Mouse (Mus musculus) cerebellum, postnatal 10 days (tissue): ENCODE measurements around the gene Exoc2.

Experiments
- DNase-seq, 2 experiments: peaks; one replicate each; pipeline ENCODE4 v3.0.0; 2021; ENCODE audit warnings: mixed read lengths in 2 of 2

Exoc2 gene

DNA sequence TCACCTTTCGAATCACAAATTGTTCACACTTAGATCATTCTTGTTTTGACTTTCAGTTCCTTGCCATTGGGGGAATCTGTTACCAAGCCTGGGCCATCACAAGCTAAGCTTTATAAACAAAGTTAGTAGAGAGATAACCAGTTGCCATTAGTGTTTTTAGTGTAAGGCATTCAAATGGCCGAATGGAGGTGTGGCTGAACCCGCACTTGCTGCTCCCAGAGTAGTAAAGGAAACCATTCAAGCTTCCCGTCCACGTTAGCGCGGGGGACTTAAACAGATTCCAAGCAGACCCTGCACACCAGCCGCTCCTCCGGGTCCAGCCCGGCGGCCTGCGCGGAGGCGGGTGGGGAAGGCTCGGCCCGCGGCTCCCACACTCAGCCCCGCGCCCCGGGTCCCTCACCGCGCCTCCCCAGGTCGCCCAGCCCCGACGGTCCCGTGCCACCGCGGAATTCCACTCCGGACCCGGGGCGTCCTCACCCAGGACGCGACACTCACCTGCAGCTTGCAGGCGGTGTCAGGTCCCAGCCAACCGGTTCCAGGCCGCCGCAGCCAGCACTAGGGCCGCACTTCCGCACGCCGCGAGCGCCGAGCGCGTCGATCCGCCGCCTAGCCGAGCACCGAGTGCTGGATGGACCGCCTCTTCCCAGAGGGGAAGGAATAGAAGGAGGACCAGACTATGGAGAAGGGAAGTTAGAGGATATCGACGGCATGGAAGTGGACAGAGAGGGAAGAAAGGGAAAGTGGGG lies at the start of gene Exoc2, which contains the start of gene Gm5447:
Exoc2 (minus strand) TSS at position 593 of the 746 bp plus-strand sequence.
Gm5447 (plus strand) TSS at position 704 of the 746 bp plus-strand sequence.
- DNase-seq = peak; percentile 88 to 89

GRCm38 (mm10) chr13:31023664-31024063 lies 49.8 kb upstream of the Exoc2 start:
- no peak for DNase-seq

DNA sequence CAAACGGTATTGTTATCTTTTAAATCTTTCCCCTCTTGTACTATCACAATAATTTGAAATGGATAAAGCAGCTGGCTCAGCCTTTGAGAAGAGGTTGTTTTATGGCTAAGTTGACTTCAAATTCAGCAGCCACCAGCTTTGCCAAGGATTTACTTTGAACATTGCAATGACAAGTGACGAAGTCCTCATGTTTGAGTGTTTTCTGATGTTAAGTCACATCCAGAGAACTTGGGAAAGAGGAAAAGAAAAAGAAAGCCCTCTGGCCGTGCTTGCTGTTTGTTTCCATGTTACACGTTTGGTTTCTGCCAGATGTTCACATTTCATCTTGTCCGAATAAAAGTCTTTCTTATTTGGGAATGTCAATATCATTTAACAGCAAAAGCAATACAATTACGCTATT lies 48.0 kb upstream of the Exoc2 start:
- no peak for DNase-seq

DNA sequence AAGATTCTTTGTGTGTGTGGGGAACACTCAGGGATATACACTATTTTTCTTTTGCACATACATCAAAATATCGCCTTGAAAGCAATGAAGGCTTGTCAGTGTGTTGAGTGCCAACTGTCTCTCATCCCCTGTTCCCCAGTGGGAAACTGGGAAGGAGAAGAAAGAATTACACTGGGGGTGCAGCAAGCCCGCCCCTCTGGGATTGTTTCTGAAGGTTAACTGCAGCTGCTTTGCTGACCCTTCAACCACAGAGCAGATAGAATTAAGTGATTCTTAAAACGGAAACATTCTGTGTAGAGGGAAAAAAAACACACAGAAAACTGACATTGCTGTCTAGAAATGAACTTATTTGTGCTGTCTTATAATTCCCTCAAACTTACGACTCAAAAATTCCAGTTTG lies 47.6 kb upstream of the Exoc2 start:
- no peak for DNase-seq

DNA sequence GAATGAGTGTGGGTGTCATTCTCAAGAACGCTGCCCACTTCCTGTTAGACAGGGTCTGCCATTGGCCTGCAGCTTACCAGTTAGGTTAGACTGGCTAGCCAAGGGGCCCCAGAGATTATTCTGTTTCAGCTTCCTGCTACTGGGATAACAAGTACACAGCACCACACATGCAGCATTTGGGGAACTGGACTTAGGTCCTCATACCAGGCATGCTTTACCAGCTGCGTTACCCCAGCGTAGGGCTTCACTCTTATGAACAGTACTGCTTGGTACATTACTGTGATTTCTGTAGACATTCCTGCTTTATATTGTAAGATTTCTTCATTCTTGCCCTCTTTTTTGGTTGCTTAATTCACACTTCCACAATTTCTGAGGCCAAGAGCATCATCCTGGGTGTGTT lies 43.7 kb upstream of the Exoc2 start:
- no peak for DNase-seq

GRCm38 (mm10) chr13:31004995-31005394 lies 31.1 kb upstream of the Exoc2 start:
- no peak for DNase-seq

GRCm38 (mm10) chr13:31004458-31004857 lies 30.6 kb upstream of the Exoc2 start:
- DNase-seq = no peak

DNA sequence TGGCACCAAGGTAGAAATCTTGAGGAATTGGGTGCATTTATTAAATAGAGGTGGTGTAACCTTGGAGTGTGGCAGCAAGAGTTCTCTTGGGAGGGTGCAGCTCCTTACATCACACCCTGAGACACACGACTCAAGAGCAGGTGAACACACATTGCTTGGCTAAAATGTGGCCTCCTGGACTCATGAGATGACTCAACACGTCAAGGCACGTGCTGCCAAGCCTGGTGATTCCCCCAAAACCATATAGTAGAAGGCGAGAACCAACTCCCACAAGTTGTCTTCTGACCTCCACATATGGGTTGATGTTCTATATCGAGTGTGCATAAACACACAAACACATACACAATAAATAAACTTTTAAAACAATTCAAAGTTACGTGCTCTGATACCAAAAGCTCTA lies 25.9 kb upstream of the Exoc2 start:
- DNase-seq = no peak

GRCm38 (mm10) chr13:30997526-30998253 lies 23.8 kb upstream of the Exoc2 start:
- no peak for DNase-seq

DNA sequence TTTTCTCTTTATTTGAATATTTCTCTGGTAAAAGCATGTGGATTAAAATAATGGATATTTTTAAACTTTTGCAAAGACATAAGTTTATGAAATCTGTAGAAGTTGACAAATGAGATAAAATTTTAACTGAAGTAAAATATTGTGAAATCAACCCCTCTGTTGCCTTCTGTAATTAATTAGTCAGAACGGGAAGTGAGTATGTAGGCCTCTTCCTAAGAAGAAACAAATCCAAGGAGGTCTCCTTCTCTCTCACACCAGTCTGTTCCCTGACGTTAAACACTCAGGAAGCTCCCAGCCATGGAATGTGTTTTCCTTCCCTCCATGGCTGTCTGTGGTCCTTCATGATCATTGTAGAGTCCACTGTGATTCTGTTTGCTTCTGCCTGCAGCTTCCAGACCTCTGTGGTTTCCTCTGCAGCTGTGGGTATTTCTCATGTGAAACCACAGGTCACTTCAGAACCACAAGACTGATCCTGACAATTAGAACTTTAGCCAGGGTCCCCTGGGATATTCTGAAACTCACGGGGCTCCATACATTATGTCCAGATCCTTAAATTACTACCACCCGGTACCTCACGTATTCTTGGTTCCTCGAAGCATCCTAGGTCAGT lies 20.5 kb upstream of the Exoc2 start:
- DNase-seq = no peak

- DNase-seq = peak; percentile 60 to 68
Measured at GRCm38 (mm10) chr13:30993819-30994218, 19.9 kb upstream of the Exoc2 start.

- DNase-seq = no peak
Measured at GRCm38 (mm10) chr13:30990233-30990632, 16.3 kb upstream of the Exoc2 start.

- no peak for DNase-seq
Measured at GRCm38 (mm10) chr13:30989710-30990109, 15.8 kb upstream of the Exoc2 start.

DNA sequence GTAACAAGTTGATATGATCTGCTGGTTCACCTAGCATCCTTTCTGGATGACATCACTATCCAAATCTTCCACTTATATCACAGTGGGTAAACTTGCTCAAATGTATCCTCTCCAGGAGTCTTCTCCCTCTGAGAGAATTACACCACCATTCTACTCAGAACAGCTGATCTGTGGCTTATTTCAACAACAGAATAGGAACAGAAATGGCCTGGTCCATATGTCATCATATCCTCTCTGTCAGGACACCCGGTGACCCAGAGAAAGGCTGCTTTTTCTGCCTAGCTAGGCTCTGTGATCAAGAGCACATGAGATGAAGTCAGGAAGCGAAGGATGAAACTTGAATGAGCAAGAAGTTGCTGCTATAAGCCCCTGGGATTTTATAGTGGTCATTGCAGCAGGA lies 13.8 kb upstream of the Exoc2 start:
- no peak for DNase-seq

DNA sequence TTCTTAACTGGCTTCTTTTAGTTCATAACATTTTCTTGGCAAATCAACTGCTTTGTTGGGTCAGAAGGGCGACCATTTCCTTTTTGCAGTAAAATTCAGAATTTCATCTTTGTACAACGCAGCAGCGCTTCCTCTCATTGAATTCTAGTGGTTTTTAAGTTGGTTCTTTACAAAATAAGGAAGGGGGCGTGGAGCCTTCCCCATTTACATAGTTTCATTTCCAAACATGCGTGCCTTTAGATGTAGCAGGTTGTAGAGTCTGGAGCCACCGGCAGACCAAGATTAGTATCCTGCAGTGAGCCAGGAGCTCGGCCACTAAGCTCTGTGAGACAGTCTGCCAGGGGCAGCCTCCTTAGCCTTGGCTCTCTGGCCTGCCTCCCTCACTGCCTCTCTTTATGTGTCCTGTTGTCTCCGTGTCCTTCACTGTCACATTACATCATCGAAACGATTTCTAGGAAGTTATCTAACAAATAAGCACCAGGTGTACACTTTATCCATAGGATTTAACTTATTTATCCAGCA lies 13.1 kb upstream of the Exoc2 start:
- DNase-seq = peak; percentile 51 to 68

DNA sequence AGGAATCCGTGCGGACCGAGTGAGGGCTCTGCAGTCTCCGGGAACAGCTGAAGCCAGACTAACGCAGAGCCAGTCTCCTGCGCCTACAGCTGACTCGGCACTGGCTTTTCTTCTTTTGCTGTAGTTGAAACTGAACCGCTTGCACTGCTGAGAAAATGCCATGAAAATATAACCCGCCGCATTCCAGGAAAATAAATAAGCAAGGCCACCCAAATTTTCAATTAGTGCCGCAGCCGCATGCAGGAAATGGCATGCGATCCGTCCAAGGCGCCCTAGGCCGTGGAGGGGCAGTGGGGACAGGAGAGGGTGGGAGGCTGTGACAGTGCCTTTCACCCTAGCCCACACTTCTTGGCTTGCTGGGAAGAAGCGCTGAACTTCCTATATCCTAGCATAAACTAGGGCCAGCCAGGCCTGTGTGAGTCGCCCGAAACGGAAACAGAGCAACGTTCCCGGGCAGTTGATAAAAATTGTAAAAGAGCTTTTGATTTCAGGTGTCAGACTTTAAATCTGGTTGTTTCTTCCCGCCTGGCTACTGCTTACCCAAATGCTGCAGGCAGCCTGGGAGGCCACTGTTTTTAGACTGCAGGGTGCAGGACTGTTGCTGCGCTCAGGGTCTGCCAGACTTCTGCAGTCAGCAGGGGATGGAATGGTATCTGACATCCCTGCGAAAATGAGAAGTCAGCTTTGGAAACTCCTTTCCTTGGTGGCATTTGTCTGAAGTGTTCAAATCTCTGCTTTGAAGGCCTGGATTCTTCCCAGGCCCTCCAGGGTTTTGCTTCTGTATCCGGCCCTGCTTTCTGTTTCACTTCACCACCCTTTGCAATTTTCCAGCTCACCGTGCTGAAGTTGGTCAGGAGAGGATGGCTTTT lies 11.9 kb upstream of the Exoc2 start:
- peak; percentile 73 to 76 for DNase-seq

DNA sequence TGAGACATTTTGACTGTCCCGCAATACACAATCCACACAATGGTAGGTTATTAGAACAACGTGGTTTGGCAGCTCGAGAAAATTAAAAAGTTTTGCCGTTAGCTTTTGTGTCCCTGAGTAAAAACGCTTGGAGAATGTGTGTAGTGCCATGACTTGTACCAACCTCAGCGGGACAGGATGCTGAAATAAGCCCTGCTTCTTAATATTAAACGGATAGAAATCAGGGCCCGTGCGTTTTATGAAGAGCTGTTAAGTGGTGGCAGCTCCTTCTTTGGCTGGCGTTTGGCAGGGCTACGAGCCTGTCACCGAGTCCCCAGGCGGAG lies 11.3 kb upstream of the Exoc2 start:
- DNase-seq = no peak

- DNase-seq = peak; percentile 36 to 44
Measured at GRCm38 (mm10) chr13:30981666-30982065, 7.8 kb upstream of the Exoc2 start.

GRCm38 (mm10) chr13:30978224-30978623 lies 4.3 kb upstream of the Exoc2 start:
- peak; percentile 62 to 75 for DNase-seq

GRCm38 (mm10) chr13:30976536-30977084 lies 2.7 kb upstream of the Exoc2 start:
- DNase-seq = no peak

DNA sequence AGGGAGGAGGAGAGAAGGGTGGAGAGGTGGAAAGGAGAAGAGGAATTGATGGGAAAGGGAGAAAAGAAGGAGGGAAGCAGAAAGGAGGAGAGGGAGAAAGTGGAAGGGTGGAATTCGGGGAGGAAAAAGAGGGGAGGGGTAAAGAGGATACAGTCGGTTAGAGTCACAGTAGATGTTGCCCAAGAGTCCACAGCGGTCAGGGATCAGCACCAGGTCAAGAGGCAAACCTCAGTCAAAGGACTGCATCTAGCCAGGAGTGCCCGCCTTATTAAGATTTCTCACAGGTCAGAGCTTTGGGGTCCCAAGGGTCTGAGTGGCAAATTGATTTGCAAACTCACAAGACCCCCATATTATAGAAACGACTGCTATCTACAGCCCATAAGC lies 346 bp upstream of the Exoc2 start:
- no peak for DNase-seq

DNA sequence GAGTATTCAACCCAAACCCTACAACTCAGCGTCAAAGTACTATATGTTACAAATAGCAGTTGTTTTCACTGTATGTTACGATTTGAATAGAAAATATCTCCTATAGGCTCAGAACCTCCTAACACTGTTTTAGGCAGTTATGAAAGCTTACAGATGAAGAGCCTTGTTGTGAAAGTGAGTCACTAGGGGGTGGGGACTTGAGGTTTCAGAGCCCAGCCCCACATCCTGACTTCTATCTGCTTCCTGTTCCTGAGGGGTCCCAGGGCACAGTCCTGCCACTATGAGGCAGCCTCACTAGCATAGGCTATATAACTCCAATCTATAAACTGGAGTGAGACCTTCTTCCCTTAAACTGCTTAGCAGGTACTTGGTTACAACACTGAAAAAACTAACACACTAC lies 1.8 kb downstream of the Exoc2 start:
- no peak for DNase-seq
